Mouse (Mus musculus) left cerebral cortex, postnatal 4 days (tissue): ENCODE measurements around the gene Nuak2. TPM values are rescaled to one million over a fixed set of nuclear protein-coding genes. Genes with fewer than 3 reads are reported as not detected.
"Not testable (repeated sequence)": the region's sequence is repeated elsewhere in the genome, so short reads cannot be mapped to it uniquely, and the experiment has no call there.

Experiments used
- DNase-seq: peaks from one replicate; pipeline ENCODE4 v3.0.0-alpha.2; 2022
- intact Hi-C: fragments of 180-260 bp; cut with DNase I; formaldehyde crosslinking; loops from one replicate; pipeline ENCODE4 v1.15.1; 2025
- total RNA-seq, 2 experiments: library from RNA; stranded (reverse); gene quantifications; 2 replicates each; pipeline ENCODE4 v1.2.3; 2021

Gene Nuak2
- 1 to 10 TPM; 2.6 to 3.2 TPM for total RNA-seq

GRCm38 (mm10) chr1:132315889-132316624, at the start of gene Nuak2:
TSS of gene Nuak2 (plus strand) at chr1:132316126.
- intact Hi-C loops: no loop called here
- DNase-seq: peak; percentile 85

DNA sequence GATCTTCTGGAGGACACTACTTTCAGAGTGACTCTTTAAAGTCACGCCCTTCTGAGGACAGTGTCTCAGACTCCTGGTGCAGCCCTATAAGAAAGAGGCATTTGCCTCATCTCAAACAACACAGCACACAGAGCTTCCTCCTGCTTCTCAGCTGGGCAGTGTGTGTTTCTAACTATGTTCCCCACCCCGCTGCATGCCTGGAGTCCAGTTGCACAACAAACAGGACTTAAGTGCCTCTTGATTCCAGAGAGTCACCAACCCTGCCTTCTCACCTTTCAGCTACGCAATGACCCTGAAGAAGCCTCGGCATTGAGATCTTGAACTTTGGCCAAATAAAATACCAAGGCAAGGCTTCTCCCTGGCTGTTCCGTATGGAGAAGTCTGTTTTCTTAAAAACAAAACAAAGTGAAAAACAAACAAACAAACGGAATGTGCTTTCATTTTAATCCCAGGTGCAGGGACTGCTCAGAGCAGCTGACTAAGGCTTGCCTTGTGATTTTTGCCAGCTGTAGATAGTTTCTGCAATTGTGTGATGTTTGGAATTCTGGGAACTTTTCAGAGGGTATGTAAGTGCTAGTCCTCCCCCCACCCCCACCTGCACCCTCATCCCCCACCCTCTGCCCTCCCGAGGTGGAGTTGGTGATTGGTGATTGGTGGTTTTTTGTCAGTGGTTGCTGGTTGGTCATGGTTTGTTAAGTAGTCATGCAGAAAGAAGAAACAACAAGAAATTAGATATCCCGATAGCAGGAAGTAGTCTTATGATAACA, 49.0 kb upstream of the Nuak2 start:
- no peak for DNase-seq
- intact Hi-C loops: no loop called here

- no peak for DNase-seq
- intact Hi-C loops: no loop called here
Observed at GRCm38 (mm10) chr1:132267959-132268358, 48.0 kb upstream of the Nuak2 start.

DNA sequence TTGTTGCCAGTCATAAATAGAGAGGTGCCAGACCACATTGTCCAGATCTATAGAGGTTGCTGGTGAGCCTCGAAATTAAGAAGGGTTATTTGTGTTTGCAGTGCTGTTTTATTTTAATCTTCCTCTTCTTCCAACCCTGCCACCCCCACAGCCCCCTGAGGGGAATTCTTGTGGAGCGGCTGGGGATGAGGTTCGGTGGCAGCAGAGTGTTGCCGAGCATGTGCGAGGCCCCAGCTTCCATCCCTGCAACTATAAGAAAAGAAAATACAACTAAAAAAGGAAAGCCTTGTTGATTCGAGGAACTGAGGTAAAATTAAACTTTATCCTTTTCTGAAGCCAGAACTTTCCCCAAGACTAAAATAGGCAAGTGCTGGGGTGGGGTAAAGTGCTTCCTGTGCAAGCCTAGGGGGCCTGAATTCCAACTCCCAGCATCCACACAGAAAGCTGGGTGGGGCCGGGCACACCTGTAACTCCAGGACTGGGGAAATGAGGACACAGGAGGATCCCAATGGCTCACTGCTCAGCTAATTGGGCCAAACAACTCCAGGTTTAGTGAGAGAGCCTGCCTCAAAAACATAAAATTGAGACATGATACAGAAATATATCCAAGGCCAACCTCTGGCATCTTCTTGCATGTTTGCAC, 47.4 kb upstream of the Nuak2 start:
- DNase-seq: no peak
- intact Hi-C loops: no loop called here

DNA sequence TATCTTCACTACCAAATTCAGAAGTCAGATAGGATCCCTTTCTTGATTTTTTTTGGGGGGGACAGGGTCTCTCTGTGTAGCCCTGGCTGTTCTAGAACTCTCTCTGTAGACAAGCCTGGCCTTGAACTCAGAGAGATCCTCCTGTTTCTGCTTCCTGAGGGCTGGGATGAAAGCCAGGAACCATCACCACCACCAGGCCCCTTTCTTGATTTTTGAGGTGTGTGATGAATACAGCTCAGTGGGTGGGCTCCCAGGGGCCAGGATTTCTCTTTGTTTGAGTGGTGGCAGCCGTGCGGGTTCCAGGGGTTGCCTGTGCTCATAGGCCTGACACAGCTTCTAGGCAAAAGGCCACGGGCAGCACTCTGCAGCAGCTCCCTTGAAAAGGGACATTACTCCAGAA, 44.7 kb upstream of the Nuak2 start:
- intact Hi-C loops: no loop called here
- DNase-seq: no peak

DNA sequence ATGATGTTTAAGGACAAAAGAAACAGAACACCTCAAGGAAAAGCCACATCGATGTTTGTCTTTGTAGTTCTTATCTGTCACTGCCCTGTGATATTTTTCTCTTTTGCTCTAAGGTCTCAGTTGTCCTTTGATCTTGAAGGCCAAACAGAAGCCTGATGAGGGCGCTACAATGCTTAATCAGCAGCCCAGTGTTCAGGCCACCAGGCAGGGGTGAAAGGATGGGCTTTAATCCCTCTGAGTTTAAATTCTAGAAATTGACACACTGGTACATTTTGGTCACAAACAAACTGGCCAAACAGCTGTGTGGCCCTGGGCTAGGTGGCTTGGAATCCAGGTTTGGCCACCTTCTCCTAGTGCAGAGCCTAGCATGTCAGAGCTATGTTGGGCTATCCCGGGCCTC, 39.2 kb upstream of the Nuak2 start:
- no peak for DNase-seq
- intact Hi-C loops: no loop called here

GRCm38 (mm10) chr1:132277124-132277523, 38.8 kb upstream of the Nuak2 start:
- no peak for DNase-seq
- intact Hi-C loops: no loop called here

GRCm38 (mm10) chr1:132280636-132281035, 35.3 kb upstream of the Nuak2 start:
- DNase-seq, intact Hi-C loops: not testable (repeated sequence)

- peak; percentile 57 for DNase-seq
- intact Hi-C loops: no loop called here
Observed at GRCm38 (mm10) chr1:132281523-132282176, 34.3 kb upstream of the Nuak2 start.

DNA sequence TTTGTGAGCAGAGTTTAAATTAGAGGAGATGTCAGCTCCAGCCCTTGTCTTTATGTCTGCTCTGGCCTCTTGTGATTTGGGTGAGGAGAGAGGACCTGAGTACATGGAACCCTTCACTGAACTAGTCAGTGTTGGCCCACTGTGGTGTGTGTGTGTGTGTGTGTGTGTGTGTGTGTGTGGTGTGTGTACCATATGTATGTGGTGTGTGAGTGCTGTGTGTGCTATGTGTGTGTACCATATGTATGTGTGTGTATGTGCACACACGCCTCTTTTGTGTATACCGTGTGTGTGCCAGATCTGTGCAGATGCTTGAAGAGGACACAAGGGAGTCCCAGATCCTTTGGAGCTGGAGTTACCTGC, 33.8 kb upstream of the Nuak2 start:
- DNase-seq: no peak
- intact Hi-C loops: no loop called here

- intact Hi-C loops: no loop called here
- no peak for DNase-seq
Observed at GRCm38 (mm10) chr1:132283018-132283417, 32.9 kb upstream of the Nuak2 start.

DNA sequence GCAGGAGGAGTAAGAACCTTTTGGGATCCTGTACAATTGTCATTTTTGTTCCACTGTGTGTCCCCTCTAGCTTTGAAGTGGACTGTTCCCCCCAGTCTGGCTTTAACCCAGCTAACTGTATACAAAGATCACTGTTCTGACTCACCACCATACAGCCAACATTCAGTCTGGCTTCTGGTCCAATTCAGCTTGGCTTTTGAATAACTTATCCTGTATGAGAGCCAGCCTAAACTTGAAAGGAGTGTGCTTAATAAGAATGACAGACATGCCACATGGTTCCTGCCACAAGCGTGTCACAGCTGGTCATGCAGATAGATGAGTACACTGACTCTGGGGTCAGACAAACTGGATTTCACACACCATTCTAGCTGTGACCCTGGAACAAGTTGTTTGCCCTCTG, 29.2 kb upstream of the Nuak2 start:
- DNase-seq: no peak
- intact Hi-C loops: no loop called here

- intact Hi-C loops: no loop called here
Observed at GRCm38 (mm10) chr1:132287445-132287844, 28.5 kb upstream of the Nuak2 start.

GRCm38 (mm10) chr1:132287991-132288451, 27.9 kb upstream of the Nuak2 start:
- DNase-seq: peak; percentile 81
- intact Hi-C loops: no loop called here

More at GRCm38 (mm10) chr1:132287445-132287844, 28.5 kb upstream of the Nuak2 start:
- DNase-seq: peak; percentile 37

DNA sequence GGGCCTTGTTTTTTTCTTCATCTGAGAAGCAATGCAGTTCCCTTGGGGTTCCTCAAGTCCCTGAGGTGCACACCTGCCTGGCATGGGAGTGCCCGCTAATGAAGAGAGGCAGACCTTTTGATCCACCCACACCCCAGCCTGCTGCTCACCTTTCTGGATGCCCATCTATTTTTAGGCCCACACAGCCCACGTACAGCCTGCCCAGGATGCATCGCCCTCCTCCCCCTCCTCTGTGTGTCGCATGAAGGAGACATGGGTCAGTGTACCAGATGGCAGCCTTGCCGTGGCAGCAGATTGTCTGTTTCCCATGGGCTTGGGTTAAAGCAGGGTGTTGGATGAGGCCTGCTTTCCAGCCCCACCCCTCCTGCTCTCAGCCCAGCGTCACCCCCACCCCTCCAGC, 26.0 kb upstream of the Nuak2 start:
- peak; percentile 71 for DNase-seq
- intact Hi-C loops: no loop called here

GRCm38 (mm10) chr1:132290921-132291675, 24.8 kb upstream of the Nuak2 start:
- intact Hi-C loops: no loop called here
- DNase-seq: peak; percentile 57

DNA sequence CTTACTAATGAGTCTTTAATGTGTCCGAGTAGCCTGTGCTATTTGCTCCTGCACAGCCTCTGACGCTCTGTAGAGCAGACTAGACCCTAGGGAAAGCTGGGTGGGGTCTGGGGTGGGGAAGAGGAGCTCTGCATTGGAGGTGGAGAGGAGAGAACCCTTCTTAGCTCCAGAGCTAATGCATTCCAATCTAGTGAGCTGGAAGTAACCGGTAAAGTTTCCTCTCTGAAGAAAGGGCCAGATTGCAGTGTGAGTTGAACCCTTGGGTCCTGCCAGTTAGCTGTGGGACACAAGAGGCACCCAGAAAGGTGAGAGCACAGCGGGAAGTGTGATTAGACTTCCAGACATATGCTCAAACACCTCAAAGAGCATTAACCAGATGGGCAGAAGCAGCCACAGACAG, 24.2 kb upstream of the Nuak2 start:
- intact Hi-C loops: no loop called here

DNA sequence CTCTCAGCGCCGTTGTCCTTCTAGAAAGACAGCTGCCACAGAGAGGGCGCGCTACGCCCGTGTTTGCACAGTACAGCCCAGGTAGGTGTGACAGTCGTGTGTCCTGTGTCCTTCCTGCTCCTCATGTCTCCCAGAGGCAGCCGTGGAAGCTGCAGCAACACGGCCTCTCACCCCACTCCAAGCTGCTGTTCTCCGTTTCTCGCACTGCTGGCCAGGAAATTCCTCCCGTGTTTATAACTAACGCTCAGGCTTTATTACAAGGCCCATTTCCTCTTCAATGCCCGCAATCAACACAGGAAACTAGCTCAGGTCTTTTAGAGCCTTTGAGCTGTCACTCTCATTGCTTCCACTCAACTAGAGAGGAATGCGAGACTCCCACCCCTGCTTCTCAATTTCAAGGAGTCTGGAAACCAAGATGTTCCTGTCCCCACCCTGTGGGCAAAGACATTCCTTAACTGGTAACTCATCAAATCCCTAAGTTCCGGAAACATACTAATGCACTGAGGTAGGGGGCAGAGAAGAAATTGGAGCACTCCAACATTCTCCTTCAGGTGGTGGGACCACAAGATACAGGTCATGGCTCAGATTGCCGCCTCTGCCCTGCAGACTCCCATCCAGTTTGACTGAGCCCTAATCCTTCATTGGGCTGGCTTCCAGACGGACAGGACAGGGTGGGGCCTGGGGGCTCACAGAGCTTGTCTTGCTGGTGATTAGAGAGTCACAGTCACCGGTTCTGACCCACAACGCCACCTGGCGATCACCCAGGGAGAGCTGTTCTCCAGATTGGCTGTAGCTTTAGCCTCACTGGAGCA, 23.4 kb upstream of the Nuak2 start:
- intact Hi-C loops: no loop called here
- DNase-seq: peak; percentile 65

More for the DNA sequence above, 24.2 kb upstream of the Nuak2 start:
- DNase-seq: no peak

DNA sequence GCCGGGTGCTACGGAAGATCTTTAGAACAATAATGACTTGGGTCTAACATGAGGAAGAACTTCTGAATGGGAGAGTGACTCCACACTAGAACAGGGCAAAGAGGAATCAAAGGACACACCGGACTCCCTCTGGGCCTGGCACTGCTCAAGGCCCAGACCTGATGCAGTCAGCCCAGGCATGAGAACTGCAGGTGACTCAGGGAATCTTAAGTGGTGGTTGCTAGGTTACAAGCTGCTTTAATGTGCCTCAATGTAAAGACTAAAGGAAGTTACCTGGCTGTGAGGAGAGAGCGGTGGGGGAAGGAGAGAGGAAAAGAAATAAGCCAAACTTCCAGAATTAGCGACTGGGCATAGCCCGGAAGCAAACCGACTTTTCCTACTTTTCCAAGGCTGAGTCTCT, 20.4 kb upstream of the Nuak2 start:
- intact Hi-C loops: no loop called here
- no peak for DNase-seq

GRCm38 (mm10) chr1:132296051-132296450, 19.9 kb upstream of the Nuak2 start:
- peak; percentile 34 for DNase-seq
- intact Hi-C loops: no loop called here
